Comparison of ENCODE assay signal across 26 mouse cellular contexts in the genomic region with DNA sequence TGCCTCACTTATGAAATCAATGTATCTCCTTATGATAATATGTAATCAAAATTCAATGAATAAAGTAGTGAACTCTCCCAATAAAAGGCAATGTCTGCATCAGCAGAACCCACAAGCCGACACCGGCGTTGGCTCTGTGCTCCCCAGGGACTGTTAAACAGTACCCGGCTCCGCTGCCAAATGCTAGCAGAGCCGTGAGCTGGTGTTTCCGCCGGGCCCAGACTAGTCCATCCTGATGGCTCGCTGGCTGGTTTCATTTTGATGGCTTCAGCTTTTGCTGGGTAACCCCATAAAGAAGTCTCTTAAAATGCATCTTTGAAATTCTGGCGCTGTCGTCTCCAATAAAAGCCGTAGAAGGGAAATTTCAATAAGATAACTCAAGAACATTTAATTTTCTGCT.
DNase-seq lines count a peak whose midpoint lies in the region; ATAC-seq lines count a peak whose summit lies in the region.
"Had no signal": no experiment of that assay in that cellular context is flagged by ENCODE, and none has a peak within 500 bp of the region (broad histone marks: within the 10 kb centered on the region; RNA-seq: fewer than 3 reads in every experiment).

No protein-coding gene starts in this region.

- no peaks in the 10 kb centered on the region for H3K27me3 ChIP-seq in heart, embryonic 11.5 days (ENCODE audit: control insufficient read depth, insufficient read depth, low read length)
- H3K27me3 ChIP-seq: heart, embryonic 13.5 days; limb, embryonic 15.5 days; liver, embryonic 13.5 days; megakaryocyte, embryonic 14.5 days had no signal

- intact Hi-C loops in left cerebral cortex, postnatal 4 days (cut with DNase I) = no loop called here
- intact Hi-C loops in left cerebral cortex, postnatal 10 days (cut with DNase I) = no loop called here

- no peaks in the 10 kb centered on the region for H3K36me3 ChIP-seq in heart, embryonic 11.5 days (ENCODE audit: control insufficient read depth, insufficient read depth, low read length)
- H3K36me3 ChIP-seq: heart, embryonic 13.5 days; limb, embryonic 10.5 days; limb, embryonic 15.5 days; liver, embryonic 13.5 days had no signal

- H3K9ac ChIP-seq in heart, embryonic 11.5 days (ENCODE audit: low read depth, low read length) = no peak overlapping the region
- H3K9ac ChIP-seq: heart, embryonic 13.5 days; limb, embryonic 15.5 days; liver, embryonic 13.5 days had no signal

- 0 out of 2 replicates have a peak, but pooled peaks cover 4% of the 10 kb centered on the region for H3K4me1 ChIP-seq in heart, embryonic 11.5 days (ENCODE audit: control insufficient read depth, insufficient read depth, low read length)
- H3K4me1 ChIP-seq: limb, embryonic 10.5 days; liver, embryonic 13.5 days; megakaryocyte, embryonic 14.5 days had no signal

- H3K9me3 ChIP-seq in heart, embryonic 11.5 days (replicated peaks; ENCODE audit: control insufficient read depth, low read length) = no peaks in the 10 kb centered on the region
- H3K9me3 ChIP-seq: heart, embryonic 13.5 days; limb, embryonic 10.5 days; limb, embryonic 15.5 days had no signal

- no peak overlapping the region for H3K4me2 ChIP-seq in heart, embryonic 11.5 days
- H3K4me2 ChIP-seq: heart, embryonic 13.5 days; limb, embryonic 15.5 days; liver, embryonic 13.5 days had no signal

- 88% methylated on average over 12 of the region's 12 CpGs for WGBS in heart, embryonic 11.5 days (ENCODE audit: insufficient replicate concordance)

- no peak overlapping the region for H3K4me3 ChIP-seq in heart, embryonic 11.5 days (ENCODE audit: low read depth, low read length)
- H3K4me3 ChIP-seq: erythroblast, embryonic 14.5 days; heart, adult 2 months; heart, embryonic 13.5 days; limb, embryonic 10.5 days; limb, embryonic 15.5 days; liver, embryonic 13.5 days; megakaryocyte, embryonic 14.5 days had no signal

- no peak for ATAC-seq in heart, embryonic 11.5 days (replicated peaks; ENCODE audit: insufficient number of reproducible peaks, low FRiP score, low TSS enrichment)
- ATAC-seq: forebrain, embryonic 16.5 days; intestine, embryonic 16.5 days; lung, postnatal 0 days had no signal

- peak; percentile 56 to 59 for DNase-seq in cerebellum, postnatal 14 days
- DNase-seq in cerebellum, adult 11-12 months = no peak
- DNase-seq in left cerebral cortex, postnatal 4 days = peak; percentile 48
- DNase-seq in left cerebral cortex, postnatal 10 days (ENCODE audit: extremely low spot score in 1 of 2, low spot score in 2 of 2) = no peak
- DNase-seq in retina, postnatal 1 day = peak; percentile 14
- no peak for DNase-seq in retina, embryonic 14.5 days (ENCODE audit: low spot score)
- DNase-seq: adrenal gland, postnatal 36 days; heart, adult 2 months; heart, postnatal 10 days; kidney, adult 8-10 months; kidney, postnatal 4 days; liver, embryonic 13.5 days; lung, adult 18-20 months; lung, postnatal 4 days; thymus, adult 2 months; thymus, postnatal 36 days had no signal

- H3K27ac ChIP-seq in heart, embryonic 11.5 days (ENCODE audit: low read depth, low read length) = no peak overlapping the region
- H3K27ac ChIP-seq: heart, adult 2 months; heart, embryonic 13.5 days; kidney, postnatal 0 days; limb, embryonic 10.5 days; limb, embryonic 15.5 days; liver, embryonic 13.5 days had no signal

Comparison
In these comparisons a context has a peak if more than half of its experiments do, and no peak if none do; other contexts are left out.
1. DNase-seq: peak in cerebellum, postnatal 14 days (2 of 2), left cerebral cortex, postnatal 4 days (single experiment) and retina, postnatal 1 day (single experiment); none in cerebellum, adult 11-12 months (single experiment), left cerebral cortex, postnatal 10 days (0 of 2) and retina, embryonic 14.5 days (single experiment).